Mouse (Mus musculus) ES-E14 (cell line): Measurements from ENCODE around the gene Hsd17b14. TPM values are rescaled to one million over a fixed set of nuclear protein-coding genes. Genes with fewer than 3 reads are reported as not detected.

Experiments
- DNase-seq: peaks from one replicate; pipeline ENCODE4 v3.0.0-alpha.2; 2013; ENCODE audit warnings: low read depth, low spot score
- H3K27ac ChIP-seq: 2 replicates; pipeline ENCODE4 v1.5.1; 2012; ENCODE audit warnings: low read depth, mild to moderate bottlenecking, low read length, moderate library complexity, mixed read lengths; ENCODE audit not compliant: poor library complexity, insufficient read depth, severe bottlenecking
- H3K36me3 ChIP-seq: 2 replicates; pipeline ENCODE4 v1.6.1; 2012; ENCODE audit warnings: mild to moderate bottlenecking, low read length, moderate library complexity, mixed read lengths; ENCODE audit not compliant: control insufficient read depth, poor library complexity, insufficient read depth, severe bottlenecking
- H3K4me1 ChIP-seq, 2 experiments: fragments of 150-350 bp in 1 of 2; sonication (generic) in 1 of 2; 2 replicates each; pipeline ENCODE4 v1.6.1; 2012; ENCODE audit warnings: low read length in 2 of 2, mild to moderate bottlenecking in 1 of 2, mixed read lengths in 1 of 2; ENCODE audit not compliant: control insufficient read depth in 2 of 2, insufficient read depth in 2 of 2, poor library complexity in 1 of 2
- H3K4me3 ChIP-seq, 2 experiments: fragments of 150-350 bp in 1 of 2; sonication (generic) in 1 of 2; 2 replicates each; pipeline ENCODE4 v1.5.1; 2012; ENCODE audit warnings: low read length in 2 of 2, low read depth in 1 of 2, mild to moderate bottlenecking in 1 of 2, mixed read lengths in 1 of 2; ENCODE audit not compliant: insufficient read depth in 1 of 2, poor library complexity in 1 of 2, severe bottlenecking in 1 of 2
- H3K9ac ChIP-seq: 2 replicates; pipeline ENCODE4 v1.6.1; 2012; ENCODE audit warnings: low read depth, mild to moderate bottlenecking, low read length, mixed read lengths; ENCODE audit not compliant: poor library complexity, insufficient read depth, severe bottlenecking
- H3K9me3 ChIP-seq: fragments of 150-350 bp; sonication (generic); 2 replicates; pipeline ENCODE4 v1.6.1; 2012; ENCODE audit warnings: low read depth, mild to moderate bottlenecking, low read length; ENCODE audit not compliant: control insufficient read depth, insufficient read depth
- CHD2 ChIP-seq: IDR thresholded peaks from 2 replicates; pipeline ENCODE4 v1.6.1; 2014; ENCODE audit warnings: mild to moderate bottlenecking, low read depth, low read length, inconsistent platforms
- HCFC1 ChIP-seq: IDR thresholded peaks from 2 replicates; pipeline ENCODE4 v1.6.1; 2012; ENCODE audit warnings: low read length, inconsistent platforms, borderline replicate concordance; ENCODE audit not compliant: insufficient read depth
- MAFK ChIP-seq: IDR thresholded peaks from 2 replicates; pipeline ENCODE4 v1.6.1; 2014; ENCODE audit warnings: mild to moderate bottlenecking, low read depth, low read length, inconsistent platforms; ENCODE audit not compliant: insufficient read depth
- ZC3H11A ChIP-seq: IDR thresholded peaks from 2 replicates; pipeline ENCODE4 v1.6.1; 2012; ENCODE audit warnings: low read depth, mild to moderate bottlenecking, inconsistent platforms, low read length, borderline replicate concordance
- ZNF384 ChIP-seq: IDR thresholded peaks from 2 replicates; pipeline ENCODE4 v1.6.1; 2012; ENCODE audit warnings: low read depth, low read length, inconsistent platforms
- in situ Hi-C, 2 experiments: fragments of 600-800 bp; cut with MboI; formaldehyde crosslinking; loops; one replicate each; pipeline ENCODE4 v1.15.1; 2025; ENCODE audit warnings: low sequenced_read_pairs in 2 of 2, inconsistent platforms in 1 of 2; ENCODE audit not compliant: unreplicated experiment in 2 of 2
- total RNA-seq: library from RNA; depleted of rRNA; stranded (reverse); fragments of 300-350 nt; gene quantifications from 2 replicates; pipeline ENCODE4 v1.2.3, GENCODE M21; 2012

The Hsd17b14 gene
- total RNA-seq, 1 experiment = 33.0 TPM

GRCm38 (mm10) chr7:45530643-45531042, 24.1 kb upstream of the Hsd17b14 start:
- in situ Hi-C loops = no loop called here
- no peak for DNase-seq
- Histone ChIP-seq H3K9ac (no peak overlapping the region), H3K4me3 (no peak overlapping the region), H3K4me1 (peaks cover 0 to 24% of the 10 kb centered on the region in 2 experiments; a peak in 2 of 4 replicates), H3K9me3 (no peaks in the 10 kb centered on the region), H3K27ac (no peak overlapping the region), H3K36me3 (no peaks in the 10 kb centered on the region)
- TF ChIP-seq ZC3H11A (no peak), ZNF384 (no peak), HCFC1 (no peak), CHD2 (no peak), MAFK (no peak)

- DNase-seq = no peak
- H3K4me3 ChIP-seq = no peak overlapping the region
Observed at GRCm38 (mm10) chr7:45535676-45536075, 19.0 kb upstream of the Hsd17b14 start.

GRCm38 (mm10) chr7:45537602-45538001, 17.1 kb upstream of the Hsd17b14 start:
- Histone ChIP-seq H3K4me3 (peak overlapping the region; percentile 81 to 87), H3K4me1 (peaks cover 2 to 9% of the 10 kb centered on the region in 2 experiments; a peak in 2 of 4 replicates), H3K9ac (peak overlapping the region; percentile 74), H3K27ac (no peak overlapping the region), H3K36me3 (no peaks in the 10 kb centered on the region), H3K9me3 (no peaks in the 10 kb centered on the region)
- no peak for DNase-seq
- TF ChIP-seq ZC3H11A (no peak), ZNF384 (no peak), HCFC1 (no peak), CHD2 (no peak), MAFK (no peak)
- in situ Hi-C loops = no loop called here

More at GRCm38 (mm10) chr7:45535676-45536075, 19.0 kb upstream of the Hsd17b14 start:
- no peaks in the 10 kb centered on the region for H3K36me3 ChIP-seq
- no peak overlapping the region for H3K9ac ChIP-seq
- in situ Hi-C loops = no loop called here
- no peak for TF ChIP-seq MAFK
- no peak for TF ChIP-seq ZC3H11A
- no peak for TF ChIP-seq HCFC1
- TF ChIP-seq CHD2 = no peak
- TF ChIP-seq ZNF384 = no peak
- no peak overlapping the region for H3K27ac ChIP-seq
- no peaks in the 10 kb centered on the region for H3K9me3 ChIP-seq
- H3K4me1 ChIP-seq = peaks cover 2 to 18% of the 10 kb centered on the region in 2 experiments; a peak in 2 of 4 replicates

GRCm38 (mm10) chr7:45538163-45539041, 16.3 kb upstream of the Hsd17b14 start:
- Histone ChIP-seq H3K9ac (peak overlapping the region; percentile 74), H3K4me3 (peak overlapping the region; percentile 81 to 87), H3K27ac (no peak overlapping the region), H3K36me3 (no peaks in the 10 kb centered on the region), H3K4me1 (peaks cover 2 to 8% of the 10 kb centered on the region in 2 experiments; a peak in 2 of 4 replicates), H3K9me3 (no peaks in the 10 kb centered on the region)
- in situ Hi-C loops = no loop called here
- DNase-seq = no peak
- TF ChIP-seq HCFC1 (peak; percentile 95), ZC3H11A (no peak), CHD2 (no peak), ZNF384 (no peak)
